Mouse (Mus musculus) testis, postnatal 14 days (tissue): Measurements from ENCODE around the gene Tmem54.

Source experiments
- DNase-seq: peaks from one replicate; pipeline ENCODE4 v3.0.0; 2021; ENCODE audit warnings: low spot score

Tmem54 gene

GRCm38 (mm10) chr4:129130149-129130548 lies 24.8 kb downstream of the Tmem54 start:
- DNase-seq: no peak

GRCm38 (mm10) chr4:129130755-129131303 lies 25.5 kb downstream of the Tmem54 start:
- peak; percentile 60 for DNase-seq

DNA sequence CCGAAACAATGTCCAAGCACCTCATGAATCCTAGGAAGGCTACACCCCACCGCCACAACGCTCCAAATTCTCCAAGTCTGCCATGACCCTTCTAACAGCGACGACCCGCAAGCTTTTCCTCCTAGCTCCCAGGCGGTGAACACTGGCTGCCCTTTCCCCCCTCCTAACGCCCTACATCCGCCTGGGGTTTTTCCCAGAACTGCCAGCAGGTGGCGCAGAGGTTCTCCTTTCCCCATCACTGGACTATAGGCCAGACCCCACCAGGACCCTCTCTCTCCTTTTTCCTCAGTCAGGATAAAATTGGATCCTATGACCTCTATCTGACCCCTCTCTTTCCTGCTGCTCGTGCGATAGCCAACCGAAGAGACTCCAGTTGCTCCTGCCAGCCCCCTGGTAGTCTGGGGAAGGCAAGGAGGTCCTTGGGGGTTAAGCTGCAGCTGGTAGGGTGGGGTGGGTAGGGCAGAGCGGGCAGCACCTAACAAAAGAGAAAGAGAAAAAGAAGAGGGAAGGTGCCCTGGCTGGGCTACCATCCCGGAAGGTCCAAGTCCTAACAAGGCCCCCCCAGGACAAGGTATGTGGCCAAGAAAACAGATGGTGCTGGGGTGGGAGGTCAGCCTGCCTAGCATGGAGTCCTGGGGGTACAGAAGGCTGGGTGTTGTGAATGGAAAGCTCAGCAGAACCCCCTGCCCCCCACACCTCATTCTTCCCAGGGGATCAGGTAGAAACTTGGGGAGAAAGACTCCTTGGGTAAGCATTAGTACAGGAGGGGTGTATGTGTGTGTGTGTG lies 29.6 kb downstream of the Tmem54 start:
- peak; percentile 75 for DNase-seq

DNA sequence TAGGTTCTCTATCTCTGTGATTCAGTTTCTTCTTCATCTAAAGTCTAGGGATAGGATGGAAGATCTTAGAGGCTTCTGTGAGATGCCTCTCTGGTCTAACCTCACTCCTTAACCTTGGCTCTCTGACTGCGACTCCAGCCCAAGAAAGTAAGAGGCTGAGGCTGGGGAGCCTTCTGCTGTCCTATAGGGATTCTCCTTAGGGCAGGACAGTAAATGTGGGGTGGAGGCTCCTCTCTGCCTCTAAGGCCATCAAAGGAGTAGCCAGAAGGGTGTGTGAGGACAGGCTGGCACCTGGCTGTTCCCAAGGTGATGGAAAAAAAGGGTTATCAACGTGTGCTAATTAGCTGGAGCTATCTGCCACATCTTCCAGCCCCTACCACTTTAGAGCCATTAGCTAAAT lies 30.3 kb downstream of the Tmem54 start:
- no peak for DNase-seq

GRCm38 (mm10) chr4:129136189-129136578 lies 30.8 kb downstream of the Tmem54 start:
- DNase-seq: no peak

DNA sequence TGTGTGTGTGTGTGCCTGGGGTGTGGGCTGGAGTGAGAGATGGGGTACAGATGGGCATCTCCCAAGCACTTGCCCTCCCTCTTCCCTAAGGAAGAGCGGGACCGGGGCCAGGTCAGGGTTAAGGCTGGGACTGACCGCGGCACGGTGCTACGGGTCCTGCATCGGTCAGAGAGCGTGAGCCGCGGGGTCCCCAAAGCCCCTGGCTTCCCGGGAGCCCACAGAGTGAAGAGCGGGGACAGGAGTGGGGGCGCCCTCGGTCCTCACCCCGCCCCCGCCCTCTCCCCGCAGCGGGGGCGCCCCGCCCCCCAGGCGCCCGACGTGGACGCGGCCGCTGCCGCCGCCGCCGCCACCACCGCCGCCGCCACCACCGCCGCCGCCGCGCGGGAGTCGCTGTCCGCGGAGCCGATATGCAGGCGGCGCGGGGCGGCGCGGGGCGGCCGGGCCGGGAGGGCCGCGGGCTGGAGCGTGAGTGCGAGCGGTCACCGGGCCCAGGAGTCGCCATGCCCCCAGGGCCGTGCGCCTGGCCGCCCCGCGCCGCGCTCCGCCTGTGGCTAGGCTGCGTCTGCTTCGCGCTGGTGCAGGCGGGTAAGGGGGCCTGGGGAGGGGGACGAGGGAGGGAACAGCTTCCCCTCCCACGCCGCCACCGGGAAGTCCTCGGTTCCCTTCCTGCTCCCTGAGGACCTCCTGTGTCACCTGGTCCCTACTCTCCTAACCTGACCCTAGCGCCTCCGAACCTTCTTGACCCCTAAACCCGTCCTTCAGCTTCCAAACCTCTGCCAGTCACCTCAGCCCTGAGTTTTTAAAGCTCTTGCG lies 31.4 kb downstream of the Tmem54 start, which contains the start of gene Fndc5:
Fndc5 (plus strand) TSS at position 421 of the 813 bp plus-strand sequence.
- DNase-seq: no peak

DNA sequence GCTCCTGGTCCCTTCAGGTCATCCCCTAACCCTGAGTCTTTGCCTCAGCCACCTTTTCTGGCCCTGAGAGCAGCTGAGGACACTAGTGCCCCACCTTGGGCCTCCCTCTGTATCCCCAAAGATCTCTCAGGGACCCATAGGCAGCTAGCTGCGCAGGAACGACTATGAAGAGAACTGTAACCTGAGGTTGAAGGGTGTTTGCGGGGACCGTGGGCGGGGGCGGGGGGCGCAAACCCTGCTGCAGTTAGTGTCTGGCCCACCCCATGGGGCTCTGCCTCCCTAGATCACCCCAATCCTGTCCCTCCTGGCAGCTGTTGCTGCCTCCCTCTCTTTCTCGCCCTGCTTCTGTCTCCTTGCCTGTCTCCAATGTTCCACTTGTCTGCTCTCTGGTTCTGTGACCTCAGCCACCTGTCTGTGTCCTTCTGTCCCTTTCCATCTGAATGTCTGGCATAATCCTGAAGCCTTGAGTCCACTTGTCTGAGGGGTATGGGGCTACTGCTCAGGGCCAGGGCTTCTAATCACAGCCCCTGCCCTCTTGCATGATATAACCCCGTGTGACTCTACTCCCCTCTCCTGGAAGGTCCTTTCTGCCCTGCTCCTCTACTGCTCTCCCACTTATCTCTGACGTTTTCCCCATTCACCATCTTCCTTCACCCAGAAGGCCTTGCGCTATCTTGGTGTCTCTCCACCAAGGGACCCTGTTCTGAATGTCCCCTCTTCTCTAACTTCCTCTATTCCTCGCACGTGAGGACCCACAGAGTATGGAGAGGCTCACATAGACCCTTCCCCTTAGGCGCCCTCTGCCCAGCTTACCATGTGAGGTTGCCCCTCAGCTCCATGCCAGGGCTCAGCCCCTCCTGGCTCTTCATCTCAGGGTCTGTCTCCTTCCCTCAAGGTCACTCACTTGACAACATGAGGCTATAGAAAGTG lies 32.3 kb downstream of the Tmem54 start:
- no peak for DNase-seq

GRCm38 (mm10) chr4:129139642-129140041 lies 34.3 kb downstream of the Tmem54 start:
- DNase-seq: peak; percentile 66

GRCm38 (mm10) chr4:129140808-129141207 lies 35.5 kb downstream of the Tmem54 start:
- no peak for DNase-seq

- peak; percentile 54 for DNase-seq
These were observed 36.5 kb downstream of the Tmem54 start for GRCm38 (mm10) chr4:129141560-129142438.

GRCm38 (mm10) chr4:129142439-129143045 lies 37.2 kb downstream of the Tmem54 start:
- DNase-seq: no peak

DNA sequence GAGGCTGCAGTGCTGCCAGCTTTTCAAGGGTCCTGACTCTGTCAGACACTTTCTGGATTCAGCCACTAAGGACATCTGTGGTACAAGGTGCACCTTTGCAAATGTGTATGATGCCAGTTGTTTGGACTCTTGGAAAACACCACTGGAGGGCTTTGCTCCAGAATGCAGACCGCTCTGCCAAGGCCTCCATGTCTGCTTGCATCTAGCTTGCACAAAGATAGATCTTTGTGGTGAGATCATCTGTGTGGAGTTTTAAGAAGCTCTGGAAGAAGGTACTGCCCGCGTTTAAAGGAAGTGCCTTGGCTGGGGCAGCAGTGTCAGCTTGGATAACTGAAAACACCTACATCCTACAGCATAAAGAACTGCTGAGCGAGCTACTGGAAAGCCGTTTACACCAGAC lies 38.2 kb downstream of the Tmem54 start:
- DNase-seq: no peak

DNA sequence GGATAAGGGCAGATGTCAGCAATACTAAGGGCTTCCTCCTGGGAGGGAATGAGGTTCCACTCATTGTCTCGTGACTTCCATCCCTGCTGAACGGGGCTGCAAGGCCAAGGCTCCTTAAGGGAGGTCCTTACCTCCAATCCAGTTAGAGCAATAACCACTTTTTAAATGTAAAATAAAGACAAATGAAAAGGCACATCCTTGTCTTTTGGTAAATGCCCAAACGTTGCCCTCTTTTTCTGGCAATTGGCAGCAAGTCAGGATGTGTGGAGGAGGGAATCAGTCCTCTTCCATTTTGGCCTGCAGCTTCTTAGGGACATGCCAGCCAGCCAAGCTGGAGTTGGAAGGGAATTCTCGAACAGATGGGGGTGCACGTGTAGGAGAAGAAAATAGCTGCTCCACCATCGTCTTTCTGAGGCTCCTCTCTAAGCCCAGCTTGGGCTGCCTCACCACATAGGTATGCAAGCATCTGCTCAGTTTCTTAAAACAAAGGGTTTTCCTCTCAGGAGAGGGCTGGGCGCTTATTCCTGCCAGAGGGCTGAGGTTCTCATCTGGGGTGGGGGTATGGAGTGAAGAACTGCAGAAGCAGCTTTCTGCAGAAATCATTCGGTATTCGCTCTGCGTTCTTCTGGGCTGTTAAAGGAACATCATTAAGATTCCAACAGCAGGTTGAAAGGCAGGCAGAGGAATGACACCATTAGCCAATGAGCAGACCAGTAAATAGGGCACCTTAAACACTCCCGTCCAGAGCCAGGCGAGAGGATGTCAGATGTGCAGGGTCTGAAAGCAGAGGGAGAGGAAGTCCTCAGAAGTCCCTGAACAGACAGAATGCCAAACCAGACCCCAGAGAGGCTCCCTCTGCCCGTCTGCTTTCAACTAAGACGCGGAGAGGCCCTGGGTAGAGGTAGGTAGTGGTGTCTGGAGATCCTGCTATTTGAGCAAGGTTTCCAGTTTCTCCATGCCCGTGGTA lies 39.3 kb downstream of the Tmem54 start:
- no peak for DNase-seq

DNA sequence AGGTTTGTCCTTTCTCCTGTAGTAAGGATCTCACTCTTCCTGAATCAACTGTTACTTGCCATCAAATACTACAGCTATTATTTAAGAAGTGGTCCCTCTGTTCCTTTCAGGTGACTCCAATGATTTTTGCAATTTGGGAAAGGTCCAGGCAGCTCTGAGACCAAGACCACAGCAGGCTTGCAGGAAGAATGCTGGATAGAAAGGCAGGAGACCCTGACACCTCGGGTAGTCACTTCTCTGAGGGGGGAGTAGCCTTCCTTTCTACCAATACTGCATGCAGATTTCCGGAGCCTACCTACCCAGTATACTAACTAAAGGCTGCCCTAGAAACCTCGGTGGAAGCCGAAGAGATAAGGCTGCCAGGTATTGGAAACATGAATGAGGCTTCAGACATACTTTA lies 40.1 kb downstream of the Tmem54 start:
- no peak for DNase-seq

DNA sequence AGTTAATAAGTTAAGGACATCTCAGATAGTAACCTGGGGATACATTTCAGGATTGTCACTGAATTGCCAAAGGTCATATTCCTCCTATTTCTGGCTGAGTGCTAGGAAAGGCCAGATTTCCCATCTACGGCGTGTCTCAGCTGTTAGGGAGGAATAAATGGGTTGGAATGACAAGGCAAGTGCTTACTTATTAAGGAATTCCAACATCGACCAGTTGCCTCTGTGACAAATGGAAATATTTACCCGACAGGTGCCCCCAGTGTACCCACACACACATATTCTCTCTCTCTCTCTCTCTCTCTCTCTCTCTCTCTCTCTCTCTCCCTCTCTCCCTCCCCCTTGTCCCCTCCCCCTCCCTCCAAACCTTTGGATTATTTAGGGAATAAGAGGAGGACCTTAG lies 40.6 kb downstream of the Tmem54 start:
- no peak for DNase-seq

- DNase-seq: no peak
These were observed 41.0 kb downstream of the Tmem54 start for GRCm38 (mm10) chr4:129146392-129146791.

- DNase-seq: no peak
These were observed 42.3 kb downstream of the Tmem54 start for GRCm38 (mm10) chr4:129147552-129148103.

GRCm38 (mm10) chr4:129149321-129149720 lies 44.0 kb downstream of the Tmem54 start:
- DNase-seq: no peak

DNA sequence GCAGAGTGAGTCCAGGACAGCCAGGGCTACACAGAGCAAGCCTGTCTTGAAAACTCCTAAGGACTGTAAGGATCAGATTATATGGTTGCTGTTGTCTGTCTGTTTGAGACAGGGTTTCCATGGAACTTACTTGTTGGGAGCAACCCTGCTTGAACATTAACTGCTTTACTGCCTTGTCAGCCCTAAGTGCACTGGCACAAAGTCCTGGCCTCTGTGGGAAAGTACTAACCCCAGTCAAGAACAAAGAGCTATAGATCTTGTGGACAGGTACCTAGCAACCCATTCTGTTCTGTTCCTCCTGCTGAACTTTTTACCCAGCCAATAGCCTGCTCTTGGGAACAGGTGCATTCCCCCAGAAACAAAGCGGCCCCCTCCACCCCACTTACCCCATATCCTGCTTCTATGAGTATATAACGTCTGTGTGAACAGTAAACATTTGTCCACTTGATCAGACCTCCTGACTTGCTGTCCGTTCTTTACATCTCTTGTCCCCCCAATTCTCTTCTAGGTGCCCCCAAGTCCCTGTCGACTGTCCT lies 46.0 kb downstream of the Tmem54 start:
- DNase-seq: no peak
